Mouse (Mus musculus) bone marrow, adult 2 months (tissue): ENCODE measurements around the gene S100a1. TPM values are rescaled to one million over a fixed set of nuclear protein-coding genes. Genes with fewer than 3 reads are reported as not detected.

Experiments used
- H3K27ac ChIP-seq: fragments of 200-500 bp; 2 replicates; pipeline ENCODE4 v1.5.1; 2012; ENCODE audit warnings: low read depth, mild to moderate bottlenecking, control low read depth, inconsistent platforms, low read length; ENCODE audit not compliant: control insufficient read depth, poor library complexity, insufficient read depth
- H3K4me1 ChIP-seq: fragments of 200-500 bp; 2 replicates; pipeline ENCODE4 v1.6.1; 2011; ENCODE audit warnings: low read length; ENCODE audit not compliant: control insufficient read depth, insufficient read depth
- H3K4me3 ChIP-seq: fragments of 200-500 bp; replicated peaks from 2 replicates; pipeline ENCODE3; 2011; ENCODE audit warnings: mild to moderate bottlenecking, low read depth, low read length, control low read depth; ENCODE audit not compliant: control insufficient read depth
- CTCF ChIP-seq: fragments of 200-500 bp; IDR thresholded peaks from 2 replicates; pipeline ENCODE4 v1.5.1; 2011; ENCODE audit warnings: low read length, control low read depth; ENCODE audit not compliant: control insufficient read depth, insufficient read depth
- POLR2A ChIP-seq: fragments of 200-500 bp; IDR thresholded peaks from 2 replicates; pipeline ENCODE4 v1.6.1; 2011; ENCODE audit warnings: low read depth, mild to moderate bottlenecking, control low read depth, low read length, borderline replicate concordance; ENCODE audit not compliant: control insufficient read depth
- WGBS: fragments of 180-500 bp; shearing (Covaris S2); methylation state at CpG from one replicate; pipeline ENCODE4 v1.1.7; 2018; 5-methylcytosine and 5-hydroxymethylcytosine counted together
- polyA plus RNA-seq: library from polyadenylated mRNA; stranded (reverse); fragments of >200 nt; gene quantifications from 2 replicates; pipeline ENCODE4 v1.2.4, GENCODE M21; 2011; ENCODE audit warnings: low replicate concordance; ENCODE audit not compliant: missing spikeins, insufficient read depth, insufficient read length

The S100a1 gene
- polyA plus RNA-seq, 1 experiment = 34.4 TPM

DNA sequence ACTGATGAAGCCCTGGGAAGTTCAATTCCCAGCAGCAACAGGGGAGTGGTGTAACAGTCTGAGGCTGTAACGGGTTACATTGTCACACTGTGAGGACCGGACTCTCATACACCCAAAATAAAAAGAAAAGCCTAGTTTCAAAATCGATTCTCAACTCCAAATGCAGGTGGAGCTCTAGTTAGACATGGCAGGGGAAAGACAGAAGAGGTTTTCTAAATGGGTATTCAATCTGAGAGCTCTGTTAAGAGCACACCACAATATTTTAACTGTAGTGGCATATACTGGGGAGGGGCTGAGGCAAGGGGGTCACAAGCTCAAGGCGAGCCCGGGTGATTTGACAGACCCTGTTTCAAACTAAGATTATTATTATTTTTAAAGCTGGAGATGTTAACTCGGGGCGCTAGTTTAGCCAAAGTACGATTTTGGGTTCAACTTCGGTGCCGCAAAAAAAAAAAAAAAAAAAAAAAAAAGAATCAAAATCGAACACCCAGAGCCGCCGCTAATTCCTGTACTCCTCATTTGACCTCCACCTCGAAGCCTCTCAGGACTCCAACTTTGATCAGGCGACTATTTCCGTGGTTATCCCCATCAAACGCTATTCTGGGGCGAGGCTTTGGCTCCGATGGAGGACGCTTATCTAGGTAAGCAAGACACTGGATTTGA, 5.8 kb downstream of the S100a1 start:
- Histone ChIP-seq H3K4me3 (peak overlapping the region; percentile 90), H3K27ac (peak overlapping the region; percentile 91), H3K4me1 (no peaks in the 10 kb centered on the region; the same call in 1 of the 2 replicates)
- TF ChIP-seq POLR2A (no peak), CTCF (no peak)
- under 1% methylated on average over 20 of the region's 20 CpGs for WGBS

DNA sequence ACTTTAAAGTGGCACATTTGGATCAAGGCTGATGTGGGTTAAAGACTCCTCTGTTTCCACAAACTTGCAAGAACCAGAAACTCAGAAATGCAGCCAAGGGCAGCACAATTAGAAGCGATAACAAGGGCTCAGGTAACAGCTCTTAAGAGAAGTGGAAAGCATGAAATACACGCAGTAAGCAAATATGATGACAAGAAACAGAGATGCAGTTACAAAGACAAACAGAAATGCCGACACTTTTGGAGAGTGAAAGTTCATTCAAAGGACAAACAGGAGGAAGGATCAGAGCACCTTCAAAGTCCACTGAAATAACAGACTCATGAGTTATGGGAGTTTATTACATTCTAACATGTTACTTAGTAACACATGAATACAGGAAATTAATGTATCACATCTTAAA, 7.8 kb downstream of the S100a1 start:
- H3K4me3 ChIP-seq = no peak overlapping the region
- WGBS = 94% methylated on average over 3 of the region's 3 CpGs
- H3K4me1 ChIP-seq = no peaks in the 10 kb centered on the region; the same call in 1 of the 2 replicates
- no peak overlapping the region for H3K27ac ChIP-seq
- TF ChIP-seq CTCF = no peak
- no peak for TF ChIP-seq POLR2A

DNA sequence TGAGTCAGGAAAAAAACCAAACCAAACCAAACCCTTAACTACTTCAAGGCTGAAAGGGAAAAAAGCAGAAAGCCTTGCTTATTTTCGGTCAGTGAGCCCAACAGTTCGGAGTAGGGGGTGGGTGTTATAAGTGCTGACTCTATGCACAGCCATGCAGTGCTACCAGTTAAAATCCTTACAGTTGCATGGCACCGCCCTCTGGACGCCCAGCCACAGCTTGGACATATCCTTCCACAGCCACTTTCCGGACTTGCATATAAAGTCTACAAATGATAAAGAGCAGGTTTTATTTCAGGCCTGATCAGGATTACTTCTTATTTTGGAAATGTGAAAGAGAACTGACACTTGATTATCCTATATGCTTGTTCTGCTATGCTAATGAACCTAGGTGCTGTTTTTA, 9.0 kb downstream of the S100a1 start:
- Histone ChIP-seq H3K4me1 (no peaks in the 10 kb centered on the region; the same call in 1 of the 2 replicates), H3K27ac (no peak overlapping the region), H3K4me3 (no peak overlapping the region)
- WGBS = 90% methylated on average over 5 of the region's 5 CpGs
- TF ChIP-seq CTCF (no peak), POLR2A (no peak)

DNA sequence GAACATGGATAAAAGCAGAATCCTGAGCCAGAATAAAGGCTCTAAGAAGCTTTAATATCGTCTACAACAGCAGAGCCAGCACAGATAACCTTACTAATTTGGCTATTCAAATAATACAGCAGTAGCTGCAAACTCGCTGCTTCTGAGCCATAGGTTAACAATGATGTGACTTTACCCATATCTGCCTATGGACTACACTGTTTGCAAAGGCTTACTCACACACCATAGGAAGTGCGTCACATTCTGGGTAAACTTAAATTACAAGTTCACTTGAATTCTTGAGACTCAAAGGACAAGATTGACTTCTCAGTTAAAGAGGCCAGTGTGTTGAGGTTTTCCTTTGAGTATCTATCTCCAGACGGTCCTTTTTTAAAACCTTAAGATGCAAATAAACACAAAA, 10.7 kb downstream of the S100a1 start:
- Histone ChIP-seq H3K4me3 (no peak overlapping the region), H3K27ac (no peak overlapping the region), H3K4me1 (no peaks in the 10 kb centered on the region; the same call in 1 of the 2 replicates)
- 85% methylated on average over 4 of the region's 4 CpGs for WGBS
- TF ChIP-seq POLR2A (no peak), CTCF (no peak)

DNA sequence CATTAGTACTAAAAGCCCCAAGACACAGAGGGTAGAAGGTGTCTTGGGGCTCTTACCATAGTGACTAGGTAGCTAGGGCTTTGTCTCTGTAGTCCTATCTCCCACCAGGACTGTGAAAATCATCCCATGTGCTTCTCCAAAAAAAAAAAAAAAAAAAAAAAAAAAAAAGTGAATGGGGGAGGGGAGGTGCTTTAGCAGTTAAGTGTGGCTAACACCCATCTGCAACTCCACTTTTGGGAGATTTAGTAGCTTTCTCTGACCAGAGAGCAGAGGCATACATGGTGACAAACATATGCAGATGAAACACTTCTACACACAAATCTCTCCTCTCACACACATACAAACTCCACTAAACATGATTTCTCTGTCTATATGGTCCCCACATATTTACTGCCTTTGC, 16.6 kb downstream of the S100a1 start:
- H3K4me3 ChIP-seq = no peak overlapping the region
- TF ChIP-seq CTCF (no peak), POLR2A (no peak)
- H3K27ac ChIP-seq = no peak overlapping the region
- H3K4me1 ChIP-seq = no peaks in the 10 kb centered on the region

DNA sequence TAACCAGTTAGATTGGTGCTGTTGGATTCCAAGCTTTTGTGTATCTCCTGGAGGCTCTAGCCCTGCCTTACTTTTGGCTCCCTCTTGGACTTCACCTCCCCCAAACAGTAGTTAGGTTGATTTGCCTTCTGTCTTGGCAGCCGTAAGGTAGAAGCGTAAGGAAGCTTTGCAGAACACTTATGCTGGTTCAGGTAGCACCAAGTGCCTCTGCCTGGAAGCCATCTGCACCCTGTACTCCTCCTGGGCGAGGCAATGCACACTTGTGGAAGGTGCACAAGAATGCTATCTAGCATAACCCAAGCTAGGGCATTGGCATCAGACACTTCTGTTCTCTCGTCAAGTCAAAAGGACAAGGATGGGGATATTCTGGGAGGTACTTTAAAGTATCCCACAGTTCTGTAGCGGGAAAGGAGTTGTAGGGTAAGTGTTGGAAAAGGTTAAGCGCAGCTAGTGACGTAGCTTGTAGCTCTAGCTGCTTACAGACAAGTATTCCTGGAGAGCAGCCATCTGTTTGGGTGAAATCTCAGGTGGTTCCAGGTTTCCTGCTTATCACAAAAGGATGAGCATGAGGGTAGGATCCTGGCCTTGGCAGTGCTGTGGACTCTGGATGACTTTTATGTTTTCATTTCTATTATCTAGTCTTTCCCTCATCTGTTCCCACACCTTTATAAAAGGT, 18.2 kb downstream of the S100a1 start:
- no peak overlapping the region for H3K27ac ChIP-seq
- TF ChIP-seq CTCF = no peak
- TF ChIP-seq POLR2A = no peak
- no peaks in the 10 kb centered on the region for H3K4me1 ChIP-seq
- H3K4me3 ChIP-seq = no peak overlapping the region
- 90% methylated on average over 7 of the region's 7 CpGs for WGBS

DNA sequence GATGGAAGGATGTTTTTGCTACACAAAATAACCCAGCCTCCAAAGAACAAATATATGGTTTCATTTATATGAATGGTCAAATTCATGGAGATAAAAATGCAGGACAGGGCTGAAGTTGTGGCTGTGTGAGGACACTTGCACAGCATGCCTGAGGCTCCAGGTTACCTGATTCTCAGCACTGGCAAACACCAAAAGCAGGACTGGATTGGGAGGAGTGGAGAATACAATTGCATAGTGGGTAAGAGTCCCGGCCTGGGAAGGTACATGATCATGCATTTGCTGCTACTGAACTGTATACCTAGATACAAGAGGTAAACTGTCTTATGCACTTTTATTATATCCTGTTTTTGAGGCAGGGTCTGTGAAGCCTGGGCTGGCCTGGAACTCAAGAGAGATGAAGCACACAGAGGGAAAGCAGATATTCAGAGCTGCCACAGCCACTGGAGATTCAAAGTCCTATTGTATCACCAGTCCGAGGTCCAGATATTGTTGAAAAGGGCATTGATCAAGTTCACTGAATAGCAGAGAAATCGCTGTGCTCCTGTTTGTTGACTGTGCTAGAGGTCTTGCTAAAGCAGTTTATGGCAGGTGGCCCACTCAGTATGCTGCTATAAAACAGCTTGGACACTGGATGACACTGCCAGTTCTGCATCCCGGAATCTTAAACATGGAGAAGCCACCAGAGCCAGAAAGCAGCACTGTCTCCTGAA, 20.2 kb downstream of the S100a1 start:
- no peak overlapping the region for H3K27ac ChIP-seq
- H3K4me1 ChIP-seq = no peaks in the 10 kb centered on the region
- WGBS = 82% methylated on average over 4 of the region's 4 CpGs
- no peak overlapping the region for H3K4me3 ChIP-seq
- TF ChIP-seq CTCF (no peak), POLR2A (no peak)

DNA sequence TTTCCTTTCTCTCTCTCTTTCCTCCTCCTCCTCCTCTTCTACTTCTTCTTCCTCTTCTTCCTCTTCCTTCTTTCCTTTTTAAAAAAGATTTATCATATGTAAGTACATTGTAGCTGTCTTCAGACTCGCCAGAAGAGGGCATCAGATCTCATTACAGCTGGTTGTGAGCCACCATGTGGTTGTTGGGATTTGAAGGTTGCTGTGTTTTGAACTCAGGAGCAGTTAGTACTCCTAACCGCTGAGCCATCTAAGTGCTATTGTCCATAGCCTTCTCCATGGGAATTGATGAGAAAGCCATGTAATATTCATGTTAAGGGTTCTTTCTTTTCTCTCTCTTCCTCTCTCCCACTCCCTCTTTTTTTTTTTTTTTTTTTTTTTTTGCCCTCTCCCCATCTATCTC, 22.8 kb downstream of the S100a1 start:
- Histone ChIP-seq H3K27ac (no peak overlapping the region), H3K4me1 (no peaks in the 10 kb centered on the region), H3K4me3 (no peak overlapping the region)
- TF ChIP-seq CTCF (no peak), POLR2A (no peak)
- 33% methylated on average over 2 of the region's 2 CpGs for WGBS
